Mouse (Mus musculus): ENCODE measurements at regions not wholly inside any gene's neighbourhood (a gene's known extent, or its start where the extent isn't known, plus 50 kb on each side); places are given as distances from the start of the nearest gene placed in this dataset.

- Histone ChIP-seq H3K36me3 (no peaks in the 10 kb centered on the region), H3K9me3 (replicated peaks) (no peaks in the 10 kb centered on the region), H3K9ac (replicated peaks) (no peak overlapping the region), H3K4me2 (no peak overlapping the region), H3K4me1 (no peaks in the 10 kb centered on the region), H3K4me3 (replicated peaks) (no peak overlapping the region), H3K27me3 (replicated peaks) (no peaks in the 10 kb centered on the region), H3K27ac (replicated peaks) (no peak overlapping the region)
- WGBS, result 83% methylated on average over 3 of the region's 3 CpGs
- ATAC-seq (ENCODE audit: low FRiP score), result no peak
Measured at GRCm38 (mm10) chr1:185728406-185728805, 273.8 kb downstream of the Slc30a10 start.

DNA sequence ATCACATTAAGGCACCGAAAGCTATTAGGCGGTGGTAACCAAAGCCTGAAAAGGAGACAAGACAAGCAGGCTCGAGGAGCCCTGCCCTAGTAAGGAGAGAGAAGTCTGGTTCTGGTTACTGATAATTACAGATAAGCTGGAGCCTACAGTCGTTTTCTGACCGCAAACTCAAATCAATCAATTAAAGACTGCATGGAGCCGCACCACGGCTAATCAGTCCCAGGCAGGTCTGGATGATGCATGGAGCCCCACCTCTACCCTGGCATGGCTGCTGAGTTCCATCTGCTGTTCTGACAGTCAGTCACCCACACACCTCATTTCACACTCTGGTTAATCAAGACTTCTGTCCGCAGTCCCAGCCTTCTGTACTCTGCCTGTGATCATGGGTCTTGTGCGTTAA, 276.4 kb downstream of the Slc30a10 start:
- Histone ChIP-seq H3K27me3 (replicated peaks) (no peaks in the 10 kb centered on the region), H3K9me3 (replicated peaks) (no peaks in the 10 kb centered on the region), H3K9ac (replicated peaks) (no peak overlapping the region), H3K4me2 (no peak overlapping the region), H3K4me1 (no peaks in the 10 kb centered on the region), H3K36me3 (no peaks in the 10 kb centered on the region), H3K27ac (replicated peaks) (no peak overlapping the region), H3K4me3 (replicated peaks) (no peak overlapping the region)
- no peak for ATAC-seq (ENCODE audit: low FRiP score)
- WGBS, result 78% methylated on average over 9 of the region's 9 CpGs

DNA sequence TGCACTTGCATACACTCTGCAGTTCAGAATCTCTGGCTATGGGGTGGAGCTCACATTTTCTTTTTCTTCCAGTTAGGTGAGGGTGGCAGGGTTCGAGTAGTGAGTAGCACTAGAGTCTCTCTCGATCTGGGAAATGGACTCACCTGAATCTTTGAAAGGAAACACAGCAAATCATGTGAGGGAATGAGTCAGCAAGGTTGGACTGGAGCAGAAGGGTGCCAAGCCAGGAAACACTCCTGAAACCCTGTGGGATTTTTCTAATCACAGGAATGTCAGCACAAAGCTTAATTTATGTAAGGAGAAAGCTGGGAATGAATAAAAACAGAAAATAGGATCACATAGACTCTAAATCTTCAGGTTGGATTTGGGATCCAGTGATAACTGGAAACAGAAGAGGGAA, 282.1 kb downstream of the Slc30a10 start:
- H3K27me3 ChIP-seq (replicated peaks), result no peaks in the 10 kb centered on the region
- no peak overlapping the region for H3K4me2 ChIP-seq
- H3K27ac ChIP-seq (replicated peaks), result no peak overlapping the region
- H3K9me3 ChIP-seq (replicated peaks), result no peaks in the 10 kb centered on the region
- H3K36me3 ChIP-seq, result no peaks in the 10 kb centered on the region
- no peak for ATAC-seq (ENCODE audit: low FRiP score)
- WGBS, result 75% methylated on average over 2 of the region's 2 CpGs
- H3K9ac ChIP-seq (replicated peaks), result no peak overlapping the region
- no peak overlapping the region for H3K4me3 ChIP-seq (replicated peaks)
- H3K4me1 ChIP-seq, result peaks cover 9% of the 10 kb centered on the region; the same call in 1 of the 2 replicates

DNA sequence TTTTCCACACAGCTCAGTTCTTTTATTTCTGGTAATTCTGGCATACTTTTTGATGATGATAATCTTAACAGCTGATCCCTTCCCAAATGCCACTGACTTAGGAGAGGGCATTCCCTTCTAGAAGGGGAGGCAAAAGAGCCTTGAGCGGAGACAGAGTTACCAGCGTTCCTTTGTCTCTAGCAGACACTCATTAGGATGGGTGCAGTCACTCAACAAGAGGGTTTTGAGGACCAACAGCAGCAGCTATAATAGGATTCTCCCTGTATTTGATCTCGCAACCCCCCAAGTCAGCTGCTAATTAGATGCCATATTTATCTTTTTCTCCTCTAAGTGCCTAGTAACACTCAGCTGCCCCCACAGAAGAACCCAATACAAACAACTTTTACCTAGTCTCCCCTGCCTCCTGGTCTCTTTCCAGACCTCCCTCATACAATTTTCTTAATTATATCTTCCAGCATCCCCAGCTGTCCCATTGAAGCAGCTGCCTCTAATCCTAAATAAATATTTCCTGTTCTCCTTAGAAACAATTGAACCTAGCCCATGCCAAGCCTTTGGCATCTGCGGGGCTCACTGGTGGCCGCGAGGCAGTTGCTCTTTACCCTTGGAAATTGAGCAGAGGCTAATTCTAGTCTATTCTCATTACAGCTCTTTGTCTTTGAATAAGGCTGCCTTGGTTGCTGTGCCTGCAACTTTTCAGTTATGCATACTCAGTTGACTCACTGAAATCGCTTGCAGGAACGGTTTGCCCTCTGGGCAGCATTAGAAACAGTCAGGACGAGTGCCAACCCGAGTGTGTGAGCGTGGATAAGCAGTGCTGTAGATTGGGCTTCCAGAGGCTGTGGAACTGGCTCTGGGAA, 286.6 kb downstream of the Slc30a10 start:
- H3K27me3 ChIP-seq (replicated peaks), result no peaks in the 10 kb centered on the region
- 36% methylated on average over 11 of the region's 11 CpGs for WGBS
- no peaks in the 10 kb centered on the region for H3K9me3 ChIP-seq (replicated peaks)
- 0 out of 2 replicates have a peak overlapping the region, but pooled peaks have one; percentile 24 for H3K27ac ChIP-seq (replicated peaks)
- H3K4me3 ChIP-seq (replicated peaks), result no peak overlapping the region
- H3K4me2 ChIP-seq, result no peak overlapping the region
- peak; percentile 24; the same call in 1 of the 2 replicates for ATAC-seq (ENCODE audit: low FRiP score)
- no peaks in the 10 kb centered on the region for H3K36me3 ChIP-seq
- H3K4me1 ChIP-seq, result peaks cover 9% of the 10 kb centered on the region; the same call in 1 of the 2 replicates
- no peak overlapping the region for H3K9ac ChIP-seq (replicated peaks)

DNA sequence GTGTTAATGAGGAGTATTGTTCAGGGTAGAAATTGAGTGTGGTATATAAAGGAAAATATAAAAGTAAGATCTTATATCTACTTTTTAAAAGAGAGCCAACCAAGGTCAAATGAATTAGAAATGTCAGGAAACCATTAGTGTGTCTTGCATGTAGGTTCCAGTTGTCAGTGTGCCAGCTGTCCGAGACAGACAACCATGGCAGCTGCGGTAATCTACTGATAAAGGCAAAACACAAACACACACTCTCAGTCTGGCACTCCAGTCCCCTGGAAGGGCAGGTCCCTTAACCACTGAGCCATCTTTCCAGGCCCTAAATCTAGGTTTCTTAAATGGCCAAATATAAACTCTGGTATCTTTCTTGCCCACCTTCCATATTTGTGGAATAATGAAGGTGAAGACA, 294.6 kb downstream of the Slc30a10 start:
- no peak overlapping the region for H3K9ac ChIP-seq (replicated peaks)
- H3K27me3 ChIP-seq (replicated peaks), result no peaks in the 10 kb centered on the region
- no peak for ATAC-seq (ENCODE audit: low FRiP score)
- H3K4me3 ChIP-seq (replicated peaks), result no peak overlapping the region
- no peak overlapping the region for H3K27ac ChIP-seq (replicated peaks)
- peaks cover under 1% of the 10 kb centered on the region; the same call in 1 of the 2 replicates for H3K4me1 ChIP-seq
- H3K9me3 ChIP-seq (replicated peaks), result no peaks in the 10 kb centered on the region
- no peak overlapping the region for H3K4me2 ChIP-seq
- WGBS, result 75% methylated on average over 2 of the region's 2 CpGs
- H3K36me3 ChIP-seq, result no peaks in the 10 kb centered on the region

GRCm38 (mm10) chr1:185754486-185755290, 300.0 kb downstream of the Slc30a10 start:
- ATAC-seq (ENCODE audit: low FRiP score), result no peak
- no peaks in the 10 kb centered on the region for H3K9me3 ChIP-seq (replicated peaks)
- no peak overlapping the region for H3K4me2 ChIP-seq

GRCm38 (mm10) chr1:185757376-185757775, 302.7 kb downstream of the Slc30a10 start:
- no peak for ATAC-seq (ENCODE audit: low FRiP score)
- Histone ChIP-seq H3K4me3 (replicated peaks) (no peak overlapping the region), H3K4me2 (no peak overlapping the region), H3K27me3 (replicated peaks) (no peaks in the 10 kb centered on the region), H3K9ac (replicated peaks) (no peak overlapping the region), H3K27ac (replicated peaks) (no peak overlapping the region), H3K9me3 (replicated peaks) (no peaks in the 10 kb centered on the region), H3K4me1 (peaks cover 8% of the 10 kb centered on the region), H3K36me3 (no peaks in the 10 kb centered on the region)
- WGBS, result 67% methylated on average over 2 of the region's 2 CpGs

More at GRCm38 (mm10) chr1:185754486-185755290, 300.0 kb downstream of the Slc30a10 start:
- H3K4me3 ChIP-seq (replicated peaks), result no peak overlapping the region
- H3K27me3 ChIP-seq (replicated peaks), result no peaks in the 10 kb centered on the region
- H3K4me1 ChIP-seq, result peaks cover 8% of the 10 kb centered on the region
- no peak overlapping the region for H3K9ac ChIP-seq (replicated peaks)
- H3K36me3 ChIP-seq, result no peaks in the 10 kb centered on the region
- 50% methylated on average over 13 of the region's 13 CpGs for WGBS
- H3K27ac ChIP-seq (replicated peaks), result no peak overlapping the region

DNA sequence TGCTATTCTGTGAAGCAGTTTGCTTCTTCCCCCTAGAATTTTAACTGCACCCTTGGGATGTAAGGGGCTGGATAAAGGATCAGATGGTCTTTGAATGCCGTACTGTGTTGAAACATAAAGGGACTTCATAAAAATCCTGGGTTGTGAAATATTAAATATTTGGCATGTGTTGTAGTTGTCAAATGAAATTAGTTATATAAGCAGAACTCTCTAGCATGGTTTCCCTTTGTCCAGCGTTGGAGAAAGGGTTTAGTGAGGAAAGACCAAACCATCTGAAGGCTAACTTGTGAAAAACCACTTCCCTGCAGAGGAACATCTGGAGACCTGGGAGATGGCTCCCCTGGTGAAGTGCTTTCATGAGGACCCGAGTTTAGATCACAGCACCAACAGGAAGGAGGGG, 319.6 kb downstream of the Slc30a10 start:
- 21% methylated on average over 3 of the region's 3 CpGs for WGBS
- H3K4me1 ChIP-seq, result peaks cover 16% of the 10 kb centered on the region
- H3K27ac ChIP-seq (replicated peaks), result no peak overlapping the region
- H3K27me3 ChIP-seq (replicated peaks), result no peaks in the 10 kb centered on the region
- ATAC-seq (ENCODE audit: low FRiP score), result no peak
- no peak overlapping the region for H3K4me3 ChIP-seq (replicated peaks)
- H3K9me3 ChIP-seq (replicated peaks), result no peaks in the 10 kb centered on the region
- no peak overlapping the region for H3K9ac ChIP-seq (replicated peaks)
- H3K4me2 ChIP-seq, result no peak overlapping the region
- no peaks in the 10 kb centered on the region for H3K36me3 ChIP-seq

DNA sequence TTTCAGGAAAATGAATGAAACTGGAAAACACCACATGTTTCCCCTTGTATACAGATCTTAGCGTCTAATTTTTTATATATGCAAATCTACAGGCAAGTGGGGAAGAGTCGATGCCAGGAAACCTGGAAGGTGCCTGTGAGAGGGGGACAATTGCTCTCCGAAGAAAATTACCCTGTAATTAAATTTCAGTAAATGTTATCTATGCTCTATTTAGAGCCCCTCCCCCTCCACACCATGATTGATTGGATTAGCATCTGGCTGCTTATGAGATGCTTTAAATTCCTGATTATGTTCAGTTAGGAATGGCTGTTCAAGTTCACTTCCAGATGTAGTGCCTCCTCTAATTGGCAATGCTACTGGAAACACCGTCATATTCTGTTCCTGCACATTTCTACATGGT, 325.0 kb downstream of the Slc30a10 start:
- Histone ChIP-seq H3K27ac (replicated peaks) (no peak overlapping the region), H3K4me3 (replicated peaks) (no peak overlapping the region), H3K4me1 (peaks cover 6% of the 10 kb centered on the region; the same call in 1 of the 2 replicates), H3K9me3 (replicated peaks) (no peaks in the 10 kb centered on the region), H3K27me3 (replicated peaks) (no peaks in the 10 kb centered on the region), H3K4me2 (no peak overlapping the region), H3K9ac (replicated peaks) (no peak overlapping the region), H3K36me3 (no peaks in the 10 kb centered on the region)
- 42% methylated on average over 4 of the region's 4 CpGs for WGBS
- peak; percentile 24; the same call in 1 of the 2 replicates for ATAC-seq (ENCODE audit: low FRiP score)

DNA sequence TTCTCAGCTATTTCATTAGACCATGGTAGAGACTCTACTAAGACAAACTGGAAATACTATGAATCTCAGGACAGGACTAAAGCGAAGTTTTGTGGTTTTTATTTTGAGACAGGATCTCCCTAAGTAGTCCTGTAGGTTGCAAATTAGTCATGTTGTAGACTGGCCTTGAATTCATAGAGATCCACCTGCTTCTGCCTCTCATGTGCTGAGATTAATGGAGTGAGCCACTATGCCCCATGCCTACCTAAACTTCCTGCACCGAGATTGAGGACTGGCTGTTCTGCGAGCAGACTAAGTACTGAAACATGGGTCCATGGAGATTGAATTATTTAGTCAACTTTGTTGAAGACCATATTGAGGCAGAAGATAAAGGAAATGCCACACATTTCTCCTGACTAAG, 315.0 kb downstream of the Lyplal1 start:
- Histone ChIP-seq H3K27ac (replicated peaks) (no peak overlapping the region), H3K4me2 (no peak overlapping the region), H3K9me3 (replicated peaks) (no peaks in the 10 kb centered on the region), H3K36me3 (no peaks in the 10 kb centered on the region), H3K9ac (replicated peaks) (no peak overlapping the region), H3K4me3 (replicated peaks) (no peak overlapping the region), H3K4me1 (no peaks in the 10 kb centered on the region), H3K27me3 (replicated peaks) (no peaks in the 10 kb centered on the region)
- no peak for ATAC-seq (ENCODE audit: low FRiP score)
- WGBS, result 90% methylated on average over 3 of the region's 3 CpGs

DNA sequence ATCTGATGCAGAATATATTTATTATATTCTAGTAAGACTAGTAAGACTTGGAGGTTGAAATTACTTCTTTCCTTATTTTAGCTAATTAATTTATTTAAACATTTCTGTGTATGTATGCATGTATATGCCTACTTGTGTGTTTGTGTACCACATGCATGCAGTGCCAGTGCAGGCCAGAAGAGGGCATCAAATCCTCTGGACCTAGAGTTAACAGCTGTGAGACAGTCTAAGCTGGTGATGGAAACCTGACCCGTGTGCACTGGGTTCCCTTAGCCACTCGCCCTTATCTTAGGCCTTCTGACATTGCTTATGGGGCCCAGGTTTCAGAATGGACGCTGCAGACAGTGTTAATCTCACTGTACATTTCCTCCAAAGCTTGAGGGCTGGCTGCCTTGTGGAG, 302.2 kb downstream of the Lyplal1 start:
- H3K4me1 ChIP-seq, result no peaks in the 10 kb centered on the region
- H3K4me2 ChIP-seq, result no peak overlapping the region
- WGBS, result 89% methylated on average over 3 of the region's 3 CpGs
- no peaks in the 10 kb centered on the region for H3K36me3 ChIP-seq
- no peak for ATAC-seq (ENCODE audit: low FRiP score)
- H3K27ac ChIP-seq (replicated peaks), result no peak overlapping the region
- no peaks in the 10 kb centered on the region for H3K27me3 ChIP-seq (replicated peaks)
- no peak overlapping the region for H3K4me3 ChIP-seq (replicated peaks)
- H3K9ac ChIP-seq (replicated peaks), result no peak overlapping the region
- H3K9me3 ChIP-seq (replicated peaks), result no peaks in the 10 kb centered on the region

- Histone ChIP-seq H3K4me3 (replicated peaks) (no peak overlapping the region), H3K4me2 (no peak overlapping the region), H3K9me3 (replicated peaks) (no peaks in the 10 kb centered on the region), H3K27me3 (replicated peaks) (no peaks in the 10 kb centered on the region), H3K36me3 (no peaks in the 10 kb centered on the region), H3K9ac (replicated peaks) (no peak overlapping the region), H3K4me1 (no peaks in the 10 kb centered on the region), H3K27ac (replicated peaks) (no peak overlapping the region)
- WGBS, result 15% methylated on average over 5 of the region's 5 CpGs
- no peak for ATAC-seq (ENCODE audit: low FRiP score)
Measured at GRCm38 (mm10) chr1:185819044-185819443, 298.1 kb downstream of the Lyplal1 start.

Data from neural tube, embryonic 15.5 days (tissue).